Mouse (Mus musculus) heart, embryonic 11.5 days (tissue): ENCODE data around the gene Msi2. TPM values are rescaled to one million over a fixed set of nuclear protein-coding genes. Genes with fewer than 3 reads are reported as not detected.

ENCODE experiments used
- ATAC-seq: fragments of 200-750 bp; cut with Nextera tagmentation; replicated peaks from 2 replicates; pipeline ENCODE4 v1.8.0; 2017; ENCODE audit warnings: moderate library complexity; ENCODE audit not compliant: insufficient number of reproducible peaks, low FRiP score, low TSS enrichment
- H3K27ac ChIP-seq: fragments of 300-500 bp; sonication (generic); 2 replicates; pipeline ENCODE4 v1.5.1; 2014; ENCODE audit warnings: mild to moderate bottlenecking, low read depth, low read length
- H3K27me3 ChIP-seq: fragments of 300-500 bp; sonication (generic); 2 replicates; pipeline ENCODE4 v1.6.1; 2014; ENCODE audit warnings: mild to moderate bottlenecking, low read length, mixed read lengths; ENCODE audit not compliant: control insufficient read depth, insufficient read depth
- H3K36me3 ChIP-seq: fragments of 300-500 bp; sonication (generic); 2 replicates; pipeline ENCODE4 v1.6.1; 2014; ENCODE audit warnings: mild to moderate bottlenecking, low read length, moderate library complexity, mixed read lengths; ENCODE audit not compliant: control insufficient read depth, insufficient read depth
- H3K4me1 ChIP-seq: fragments of 300-500 bp; sonication (generic); 2 replicates; pipeline ENCODE4 v1.6.1; 2014; ENCODE audit warnings: low read length; ENCODE audit not compliant: control insufficient read depth, insufficient read depth
- H3K4me2 ChIP-seq: fragments of 300-500 bp; sonication (generic); 2 replicates; pipeline ENCODE4 v1.6.1; 2014; ENCODE audit warnings: mild to moderate bottlenecking, moderate library complexity
- H3K4me3 ChIP-seq: fragments of 300-500 bp; sonication (generic); 2 replicates; pipeline ENCODE4 v1.5.1; 2014; ENCODE audit warnings: low read depth, low read length
- H3K9ac ChIP-seq: fragments of 300-500 bp; sonication (generic); 2 replicates; pipeline ENCODE4 v1.6.1; 2014; ENCODE audit warnings: mild to moderate bottlenecking, low read depth, low read length, moderate library complexity
- H3K9me3 ChIP-seq: fragments of 300-500 bp; sonication (generic); replicated peaks from 2 replicates; pipeline ENCODE4 v1.6.1; 2016; ENCODE audit warnings: low read length; ENCODE audit not compliant: control insufficient read depth
- WGBS: fragments of 180-500 bp; shearing (Covaris S2); extraction: QIAGEN DNeasy Blood & Tissue Kit; methylation state at CpG from one replicate; pipeline ENCODE4 v1.1.7; 2014; ENCODE audit not compliant: insufficient replicate concordance; 5-methylcytosine and 5-hydroxymethylcytosine counted together
- polyA plus RNA-seq: library from polyadenylated mRNA; unstranded; fragments of >200 nt; fragmentation: Nextera tagmentation; extraction: Ambion mirVana; gene quantifications from 2 replicates; pipeline ENCODE4 v1.2.1, GENCODE M21; 2014

The Msi2 gene
- polyA plus RNA-seq, 1 experiment from 2014 or later: 18.4 TPM

DNA sequence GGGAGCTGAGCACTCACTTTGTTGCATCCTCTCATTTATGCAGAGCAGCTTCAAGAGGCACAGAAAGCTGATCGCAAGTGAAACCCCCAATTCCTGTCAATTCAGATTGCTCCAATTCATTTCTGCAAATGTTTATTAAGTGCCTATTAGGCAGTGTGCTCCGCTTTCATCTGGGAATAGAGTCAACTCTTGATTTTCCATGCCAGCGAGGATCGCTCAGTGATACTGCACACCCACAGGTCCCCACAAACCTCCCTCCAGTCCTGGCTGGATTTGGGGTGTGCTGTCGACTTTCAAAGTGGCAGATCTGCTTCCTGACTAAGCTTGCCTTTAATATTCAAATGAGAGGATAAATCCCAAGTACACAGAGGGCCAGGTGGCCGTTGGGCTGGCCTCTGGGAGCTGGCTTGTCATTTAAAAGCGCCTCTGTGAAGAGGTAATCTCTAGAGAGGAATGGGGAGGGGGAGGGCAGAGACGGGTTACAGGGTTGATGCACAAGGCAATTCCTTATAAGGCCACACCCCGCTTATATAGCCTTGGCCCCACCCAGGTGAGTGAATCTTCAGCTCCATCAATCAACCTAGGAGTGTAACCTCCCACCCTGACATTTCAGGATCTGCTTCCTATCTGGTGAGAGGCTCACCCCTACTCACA is 339.5 kb downstream of the Msi2 start:
- no peaks in the 10 kb centered on the region for H3K9me3 ChIP-seq
- 59% methylated on average over 9 of the region's 9 CpGs for WGBS
- H3K27ac ChIP-seq: peak overlapping the region; percentile 54
- H3K36me3 ChIP-seq: peaks cover 3% of the 10 kb centered on the region; the same call in 1 of the 2 replicates
- H3K27me3 ChIP-seq: no peaks in the 10 kb centered on the region
- no peak overlapping the region for H3K4me3 ChIP-seq
- no peak overlapping the region for H3K4me2 ChIP-seq
- no peak for ATAC-seq
- peaks cover 61% of the 10 kb centered on the region for H3K4me1 ChIP-seq
- no peak overlapping the region for H3K9ac ChIP-seq

DNA sequence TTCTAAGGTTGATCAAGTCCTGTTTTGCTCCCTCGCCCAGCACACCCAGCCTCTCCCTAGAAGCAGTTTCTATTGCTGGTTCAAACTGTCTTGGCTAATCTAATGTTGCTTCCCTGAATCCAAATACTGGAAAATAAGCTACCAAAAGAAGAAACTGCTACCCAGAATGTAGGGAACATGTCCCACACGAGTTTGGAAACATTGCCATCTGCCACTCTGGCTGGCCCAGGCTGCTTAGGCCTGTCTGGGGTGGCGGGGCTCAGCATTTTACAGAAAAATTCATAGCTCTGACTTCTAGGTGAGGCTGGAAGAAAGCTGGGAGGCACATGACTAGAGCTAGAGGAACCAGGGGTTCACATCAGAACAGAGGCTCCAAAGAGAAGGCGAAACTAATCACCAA is 345.7 kb downstream of the Msi2 start:
- H3K9me3 ChIP-seq: no peaks in the 10 kb centered on the region
- peaks cover 3% of the 10 kb centered on the region; the same call in 1 of the 2 replicates for H3K36me3 ChIP-seq
- no peak overlapping the region for H3K9ac ChIP-seq
- H3K27me3 ChIP-seq: no peaks in the 10 kb centered on the region
- peaks cover 25% of the 10 kb centered on the region for H3K4me1 ChIP-seq
- no peak overlapping the region for H3K4me2 ChIP-seq
- H3K4me3 ChIP-seq: no peak overlapping the region
- ATAC-seq: no peak
- WGBS: 87% methylated on average over 4 of the region's 4 CpGs
- no peak overlapping the region for H3K27ac ChIP-seq

- Histone ChIP-seq H3K27ac (0 out of 2 replicates have a peak overlapping the region, but pooled peaks have one; percentile 42), H3K4me2 (no peak overlapping the region), H3K9me3 (no peaks in the 10 kb centered on the region), H3K4me1 (peaks cover 15% of the 10 kb centered on the region), H3K9ac (no peak overlapping the region), H3K27me3 (no peaks in the 10 kb centered on the region), H3K4me3 (no peak overlapping the region), H3K36me3 (peaks cover 2% of the 10 kb centered on the region; the same call in 1 of the 2 replicates)
- 63% methylated on average over 3 of the region's 3 CpGs for WGBS
- ATAC-seq: no peak
Measured at GRCm38 (mm10) chr11:88369898-88370297, 348.4 kb downstream of the Msi2 start.

DNA sequence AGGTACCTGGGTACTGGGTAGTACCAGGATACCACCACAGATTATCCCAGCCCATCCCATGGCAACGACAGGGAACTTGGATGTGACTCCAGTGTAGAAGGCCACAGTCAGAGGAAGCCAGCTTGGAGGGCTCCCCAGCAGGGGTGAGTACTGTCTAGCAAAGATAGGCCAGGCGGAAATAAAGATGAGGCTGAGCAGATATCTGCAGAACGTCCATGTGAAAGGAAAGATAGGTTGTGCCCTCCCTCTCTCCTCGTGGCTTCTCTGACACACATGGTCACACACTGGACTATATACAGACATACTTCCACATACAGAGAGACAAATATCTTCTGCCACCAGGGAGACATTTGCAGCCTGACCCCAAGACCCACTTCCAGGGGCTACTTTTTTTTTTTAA is 350.8 kb downstream of the Msi2 start:
- H3K4me3 ChIP-seq: no peak overlapping the region
- ATAC-seq: no peak
- WGBS: 60% methylated on average over 4 of the region's 4 CpGs
- no peaks in the 10 kb centered on the region for H3K27me3 ChIP-seq
- peaks cover 2% of the 10 kb centered on the region for H3K36me3 ChIP-seq
- no peak overlapping the region for H3K27ac ChIP-seq
- H3K9me3 ChIP-seq: no peaks in the 10 kb centered on the region
- no peak overlapping the region for H3K9ac ChIP-seq
- H3K4me1 ChIP-seq: peaks cover 13% of the 10 kb centered on the region; the same call in 1 of the 2 replicates
- H3K4me2 ChIP-seq: no peak overlapping the region

GRCm38 (mm10) chr11:88365914-88366540 is 352.3 kb downstream of the Msi2 start:
- H3K4me1 ChIP-seq: peaks cover 13% of the 10 kb centered on the region; the same call in 1 of the 2 replicates
- ATAC-seq: no peak
- peaks cover 4% of the 10 kb centered on the region for H3K36me3 ChIP-seq
- no peaks in the 10 kb centered on the region for H3K9me3 ChIP-seq
- no peak overlapping the region for H3K9ac ChIP-seq
- no peak overlapping the region for H3K4me2 ChIP-seq
- no peaks in the 10 kb centered on the region for H3K27me3 ChIP-seq
- no peak overlapping the region for H3K27ac ChIP-seq
- WGBS: 81% methylated on average over 2 of the region's 2 CpGs
- no peak overlapping the region for H3K4me3 ChIP-seq

DNA sequence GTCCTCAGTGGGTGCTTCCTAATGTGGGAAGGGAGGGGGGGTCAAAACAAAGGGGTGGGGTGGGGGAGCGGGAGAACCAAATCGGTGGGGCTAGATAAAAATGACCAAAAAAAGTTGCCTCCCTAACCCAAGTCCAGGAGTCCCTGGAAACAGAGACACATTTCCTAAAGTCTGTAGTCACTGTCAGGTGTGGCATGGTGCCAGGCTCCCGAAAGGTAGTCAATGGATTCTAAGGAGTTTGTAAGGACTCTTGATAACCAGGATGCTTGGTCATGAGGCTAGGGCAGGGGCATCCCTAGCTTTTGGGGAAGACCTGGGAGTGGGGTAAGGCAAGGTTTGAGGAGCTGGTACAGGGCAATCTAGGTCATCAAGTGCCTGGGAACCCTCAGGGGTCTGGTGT is 354.1 kb downstream of the Msi2 start:
- peaks cover 4% of the 10 kb centered on the region for H3K36me3 ChIP-seq
- H3K9ac ChIP-seq: no peak overlapping the region
- no peaks in the 10 kb centered on the region for H3K27me3 ChIP-seq
- H3K27ac ChIP-seq: no peak overlapping the region
- peaks cover 13% of the 10 kb centered on the region; the same call in 1 of the 2 replicates for H3K4me1 ChIP-seq
- no peak overlapping the region for H3K4me3 ChIP-seq
- H3K4me2 ChIP-seq: no peak overlapping the region
- H3K9me3 ChIP-seq: no peaks in the 10 kb centered on the region
- WGBS: 85% methylated on average over 3 of the region's 3 CpGs
- no peak for ATAC-seq

- peaks cover 4% of the 10 kb centered on the region for H3K36me3 ChIP-seq
- no peaks in the 10 kb centered on the region for H3K27me3 ChIP-seq
- ATAC-seq: no peak
- H3K9me3 ChIP-seq: no peaks in the 10 kb centered on the region
- WGBS: 63% methylated on average over 14 of the region's 14 CpGs
- H3K9ac ChIP-seq: no peak overlapping the region
- no peak overlapping the region for H3K27ac ChIP-seq
- no peak overlapping the region for H3K4me3 ChIP-seq
- peaks cover 16% of the 10 kb centered on the region for H3K4me1 ChIP-seq
- H3K4me2 ChIP-seq: no peak overlapping the region
Measured at GRCm38 (mm10) chr11:88363481-88363880, 354.8 kb downstream of the Msi2 start.

DNA sequence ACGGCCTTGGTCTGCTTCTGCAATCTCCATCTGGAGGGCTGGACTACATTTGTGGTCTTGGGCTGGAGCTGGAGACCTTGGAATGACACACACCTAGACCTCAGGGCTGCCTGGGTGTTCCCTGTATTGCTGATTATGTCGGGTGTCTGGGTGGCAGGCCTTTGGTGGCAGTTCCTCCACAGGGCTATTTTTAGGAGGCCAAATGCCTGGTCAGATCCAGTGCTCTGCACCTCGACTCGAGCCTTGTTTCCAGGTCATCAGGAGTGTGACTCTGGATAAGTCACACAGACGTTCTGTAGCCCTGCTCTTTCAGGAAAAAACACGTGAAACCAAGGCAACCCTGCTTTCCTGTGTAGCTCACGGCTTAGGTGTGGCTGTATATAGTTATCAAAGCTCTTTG is 358.6 kb downstream of the Msi2 start:
- Histone ChIP-seq H3K4me2 (no peak overlapping the region), H3K9ac (no peak overlapping the region), H3K4me1 (peaks cover 44% of the 10 kb centered on the region), H3K4me3 (no peak overlapping the region), H3K27ac (peak overlapping the region; percentile 67), H3K27me3 (no peaks in the 10 kb centered on the region), H3K9me3 (no peaks in the 10 kb centered on the region), H3K36me3 (peaks cover 5% of the 10 kb centered on the region; the same call in 1 of the 2 replicates)
- ATAC-seq: no peak
- WGBS: 37% methylated on average over 7 of the region's 7 CpGs
